Mouse (Mus musculus): Measurements from ENCODE around the gene Pnp. TPM values are rescaled to one million over a fixed set of nuclear protein-coding genes. Genes with fewer than 3 reads are reported as not detected.

Gene Pnp
- 22.7 and 25.6 TPM in 2 replicates for polyA plus RNA-seq (2015; fragmentation: Nextera tagmentation; extraction: Ambion mirVana)

GRCm38 (mm10) chr14:50930754-50931492 is at the start of gene Pnp, which contains the start of gene Pip4p1:
Gene Pnp (plus strand): TSS chr14:50931082.
Gene Pip4p1 (minus strand): TSS chr14:50930856.

GRCm38 (mm10) chr14:50897374-50897765 is 33.5 kb upstream of the Pnp start, which contains the start of gene Klhl33:
Gene Klhl33 (minus strand): TSS chr14:50897507.

GRCm38 (mm10) chr14:50924281-50925064 is 6.4 kb upstream of the Pnp start, which contains the start of the genes Osgep and Apex1:
Gene Osgep (minus strand): TSS chr14:50924893.
Gene Apex1 (plus strand): TSS chr14:50924968.

GRCm38 (mm10) chr14:50943932-50944667 is 13.2 kb downstream of the Pnp start, which contains the start of gene Gm49342:
Gene Gm49342 (plus strand): TSS chr14:50944517.

GRCm38 (mm10) chr14:50955942-50956508 is 25.1 kb downstream of the Pnp start, which contains the start of gene Pnp2:
Gene Pnp2 (plus strand): TSS chr14:50955992.

GRCm38 (mm10) chr14:51007152-51007801 is 76.4 kb downstream of the Pnp start, which contains the start of gene Rnase10:
Gene Rnase10 (plus strand): TSS chr14:51007751.

Other genes starting within 250 kb of the Pnp start
- gene Olfr747, start 237.9 kb upstream of the Pnp start, polyA plus RNA-seq (2015; fragmentation: Nextera tagmentation; extraction: Ambion mirVana) = not detected in 2 replicates
- gene Olfr748, start 223.7 kb upstream of the Pnp start, polyA plus RNA-seq (2015; fragmentation: Nextera tagmentation; extraction: Ambion mirVana) = not detected in 2 replicates
- gene Olfr749, start 186.0 kb upstream of the Pnp start, polyA plus RNA-seq (2015; fragmentation: Nextera tagmentation; extraction: Ambion mirVana) = not detected in 2 replicates
- gene Ttc5, start 145.6 kb upstream of the Pnp start, polyA plus RNA-seq (2015; fragmentation: Nextera tagmentation; extraction: Ambion mirVana) = 79.0 and 87.6 TPM in 2 replicates
- not detected in 2 replicates for gene Ccnb1ip1, start 123.3 kb upstream of the Pnp start, polyA plus RNA-seq (2015; fragmentation: Nextera tagmentation; extraction: Ambion mirVana)
- gene Parp2, start 123.2 kb upstream of the Pnp start, polyA plus RNA-seq (2015; fragmentation: Nextera tagmentation; extraction: Ambion mirVana) = 34.4 TPM in 2 replicates
- 2.4 and 3.1 TPM in 2 replicates for gene Tep1, start 60.5 kb upstream of the Pnp start, polyA plus RNA-seq (2015; fragmentation: Nextera tagmentation; extraction: Ambion mirVana)
- 4.9 TPM in 2 replicates for gene Klhl33, start 33.6 kb upstream of the Pnp start, polyA plus RNA-seq (2015; fragmentation: Nextera tagmentation; extraction: Ambion mirVana)
- 77.1 and 87.6 TPM in 2 replicates for gene Osgep, start 6.2 kb upstream of the Pnp start, polyA plus RNA-seq (2015; fragmentation: Nextera tagmentation; extraction: Ambion mirVana)
- 120 and 123 TPM in 2 replicates for gene Apex1, start 6.1 kb upstream of the Pnp start, polyA plus RNA-seq (2015; fragmentation: Nextera tagmentation; extraction: Ambion mirVana)
- gene Pip4p1, start 226 bp upstream of the Pnp start, polyA plus RNA-seq (2015; fragmentation: Nextera tagmentation; extraction: Ambion mirVana) = 107 and 115 TPM in 2 replicates
- not detected in 2 replicates for gene Gm49342, start 13.4 kb downstream of the Pnp start, polyA plus RNA-seq (2015; fragmentation: Nextera tagmentation; extraction: Ambion mirVana)
- gene Pnp2, start 24.9 kb downstream of the Pnp start, polyA plus RNA-seq (2015; fragmentation: Nextera tagmentation; extraction: Ambion mirVana) = 1.1 and 1.5 TPM in 2 replicates
- 0.13 TPM in 1 of 2 replicates, not detected in the other for gene Rnase10, start 76.7 kb downstream of the Pnp start, polyA plus RNA-seq (2015; fragmentation: Nextera tagmentation; extraction: Ambion mirVana)
- not detected in 2 replicates for gene Rnase9, start 110.8 kb downstream of the Pnp start, polyA plus RNA-seq (2015; fragmentation: Nextera tagmentation; extraction: Ambion mirVana)
- not detected in 2 replicates for gene Rnase11, start 119.1 kb downstream of the Pnp start, polyA plus RNA-seq (2015; fragmentation: Nextera tagmentation; extraction: Ambion mirVana)
- gene Rnase12, start 126.6 kb downstream of the Pnp start, polyA plus RNA-seq (2015; fragmentation: Nextera tagmentation; extraction: Ambion mirVana) = not detected in 2 replicates
- gene Olfr750, start 143.4 kb downstream of the Pnp start, polyA plus RNA-seq (2015; fragmentation: Nextera tagmentation; extraction: Ambion mirVana) = 0.06 TPM in 1 of 2 replicates, not detected in the other
- gene Rnase4, start 160.0 kb downstream of the Pnp start, polyA plus RNA-seq (2015; fragmentation: Nextera tagmentation; extraction: Ambion mirVana) = 28.1 and 29.2 TPM in 2 replicates
- 5.1 and 5.8 TPM in 2 replicates for gene Ang, start 160.1 kb downstream of the Pnp start, polyA plus RNA-seq (2015; fragmentation: Nextera tagmentation; extraction: Ambion mirVana)
- gene Eddm3b, start 183.3 kb downstream of the Pnp start, polyA plus RNA-seq (2015; fragmentation: Nextera tagmentation; extraction: Ambion mirVana) = not detected in 2 replicates
- 0.62 and 0.72 TPM in 2 replicates for gene Rnase6, start 192.8 kb downstream of the Pnp start, polyA plus RNA-seq (2015; fragmentation: Nextera tagmentation; extraction: Ambion mirVana)
- 0.71 and 1.2 TPM in 2 replicates for gene Rnase1, start 215.7 kb downstream of the Pnp start, polyA plus RNA-seq (2015; fragmentation: Nextera tagmentation; extraction: Ambion mirVana)
- not detected in 2 replicates for gene Rnase2b, start 231.2 kb downstream of the Pnp start, polyA plus RNA-seq (2015; fragmentation: Nextera tagmentation; extraction: Ambion mirVana)